Mouse (Mus musculus): ENCODE measurements around the gene Lefty2. TPM values are rescaled to one million over a fixed set of nuclear protein-coding genes. Genes with fewer than 3 reads are reported as not detected.

Lefty2 gene
- polyA plus RNA-seq, 1 experiment = not detected

GRCm38 (mm10) chr1:180903666-180904038 is 10.7 kb downstream of the Lefty2 start:
- peaks cover 25% of the 10 kb centered on the region for H3K79me3 ChIP-seq (ENCODE audit: low read depth)
- peaks cover 32% of the 10 kb centered on the region for H3K79me2 ChIP-seq (ENCODE audit: control insufficient read depth, insufficient read depth)
- H3ac ChIP-seq (ENCODE audit: control insufficient read depth, insufficient read length, low read depth) = no peak overlapping the region
- H3K27me3 ChIP-seq (ENCODE audit: control insufficient read depth, insufficient read depth, insufficient read length) = no peaks in the 10 kb centered on the region
- TF ChIP-seq CTCF (IDR thresholded peaks at IDR 0.05; ENCODE audit: control insufficient read depth, insufficient read depth, insufficient read length) (no peak), FOSL1 (IDR thresholded peaks at IDR 0.05; ENCODE audit: insufficient read depth, low read length, poor library complexity, severe bottlenecking) (no peak), USF1 (IDR thresholded peaks at IDR 0.05; ENCODE audit: low read depth) (no peak), MAX (IDR thresholded peaks at IDR 0.05) (no peak), MYOG (IDR thresholded peaks at IDR 0.05; ENCODE audit: control insufficient read depth, extremely low read depth, insufficient read length) (no peak), CEBPB (IDR thresholded peaks at IDR 0.05; ENCODE audit: low read depth) (no peak), MYOD1 (IDR thresholded peaks at IDR 0.05; ENCODE audit: control insufficient read depth, insufficient read length, low read depth) (no peak)
- H3K36me3 ChIP-seq (ENCODE audit: control insufficient read depth, insufficient read depth) = peaks cover 21% of the 10 kb centered on the region
- no peak overlapping the region for H3K4me3 ChIP-seq (ENCODE audit: insufficient read depth, poor library complexity, severe bottlenecking)

- H3K4me3 ChIP-seq (ENCODE audit: insufficient read depth, poor library complexity, severe bottlenecking) = peak within 1 kb of the TSS; percentile 79
These were observed 11.3 kb downstream of the Lefty2 start, which contains the start of gene Pycr2 for GRCm38 (mm10) chr1:180904039-180904814. Pycr2 (plus strand) TSS chr1:180904293.

GRCm38 (mm10) chr1:180904815-180905080 is 11.8 kb downstream of the Lefty2 start:
- no peaks in the 10 kb centered on the region for H3K27me3 ChIP-seq (ENCODE audit: control insufficient read depth, insufficient read depth, insufficient read length)
- peaks cover 32% of the 10 kb centered on the region for H3K79me2 ChIP-seq (ENCODE audit: control insufficient read depth, insufficient read depth)
- H3K36me3 ChIP-seq (ENCODE audit: control insufficient read depth, insufficient read depth) = peaks cover 26% of the 10 kb centered on the region
- TF ChIP-seq FOSL1 (IDR thresholded peaks at IDR 0.05; ENCODE audit: insufficient read depth, low read length, poor library complexity, severe bottlenecking) (no peak), MYOD1 (IDR thresholded peaks at IDR 0.05; ENCODE audit: control insufficient read depth, insufficient read length, low read depth) (no peak), MAX (IDR thresholded peaks at IDR 0.05) (no peak), CTCF (IDR thresholded peaks at IDR 0.05; ENCODE audit: control insufficient read depth, insufficient read depth, insufficient read length) (no peak), USF1 (IDR thresholded peaks at IDR 0.05; ENCODE audit: low read depth) (no peak), CEBPB (IDR thresholded peaks at IDR 0.05; ENCODE audit: low read depth) (no peak), MYOG (IDR thresholded peaks at IDR 0.05; ENCODE audit: control insufficient read depth, extremely low read depth, insufficient read length) (no peak)
- H3ac ChIP-seq (ENCODE audit: control insufficient read depth, insufficient read length, low read depth) = peak overlapping the region; percentile 71
- peaks cover 25% of the 10 kb centered on the region for H3K79me3 ChIP-seq (ENCODE audit: low read depth)
- H3K4me3 ChIP-seq (ENCODE audit: insufficient read depth, poor library complexity, severe bottlenecking) = peak overlapping the region; percentile 79

More at GRCm38 (mm10) chr1:180904039-180904814, 11.3 kb downstream of the Lefty2 start, which contains the start of gene Pycr2:
- no peaks in the 10 kb centered on the region for H3K27me3 ChIP-seq (ENCODE audit: control insufficient read depth, insufficient read depth, insufficient read length)
- H3K36me3 ChIP-seq (ENCODE audit: control insufficient read depth, insufficient read depth) = peaks cover 26% of the 10 kb centered on the region
- H3ac ChIP-seq (ENCODE audit: control insufficient read depth, insufficient read length, low read depth) = peak within 1 kb of the TSS; percentile 71
- peaks cover 32% of the 10 kb centered on the region for H3K79me2 ChIP-seq (ENCODE audit: control insufficient read depth, insufficient read depth)
- H3K79me3 ChIP-seq (ENCODE audit: low read depth) = peaks cover 25% of the 10 kb centered on the region
- no peak for TF ChIP-seq MYOD1 (IDR thresholded peaks at IDR 0.05; ENCODE audit: control insufficient read depth, insufficient read length, low read depth)
- peak; percentile 99 for TF ChIP-seq USF1 (IDR thresholded peaks at IDR 0.05; ENCODE audit: low read depth)
- peak; percentile 39 for TF ChIP-seq MAX (IDR thresholded peaks at IDR 0.05)

- Histone ChIP-seq H3K79me2 (ENCODE audit: control insufficient read depth, insufficient read depth) (peaks cover 32% of the 10 kb centered on the region), H3K79me3 (ENCODE audit: low read depth) (peaks cover 25% of the 10 kb centered on the region), H3ac (ENCODE audit: control insufficient read depth, insufficient read length, low read depth) (peak overlapping the region; percentile 21), H3K27me3 (ENCODE audit: control insufficient read depth, insufficient read depth, insufficient read length) (no peaks in the 10 kb centered on the region), H3K36me3 (ENCODE audit: control insufficient read depth, insufficient read depth) (peaks cover 26% of the 10 kb centered on the region), H3K4me3 (ENCODE audit: insufficient read depth, poor library complexity, severe bottlenecking) (peak overlapping the region; percentile 79)
- TF ChIP-seq USF1 (IDR thresholded peaks at IDR 0.05; ENCODE audit: low read depth) (no peak), CTCF (IDR thresholded peaks at IDR 0.05; ENCODE audit: control insufficient read depth, insufficient read depth, insufficient read length) (no peak), CEBPB (IDR thresholded peaks at IDR 0.05; ENCODE audit: low read depth) (no peak), FOSL1 (IDR thresholded peaks at IDR 0.05; ENCODE audit: insufficient read depth, low read length, poor library complexity, severe bottlenecking) (no peak)
These were observed 12.4 kb downstream of the Lefty2 start for GRCm38 (mm10) chr1:180905307-180905706.

GRCm38 (mm10) chr1:180905876-180906275 is 13.0 kb downstream of the Lefty2 start:
- Histone ChIP-seq H3ac (ENCODE audit: control insufficient read depth, insufficient read length, low read depth) (no peak overlapping the region), H3K27me3 (ENCODE audit: control insufficient read depth, insufficient read depth, insufficient read length) (no peaks in the 10 kb centered on the region), H3K79me3 (ENCODE audit: low read depth) (peaks cover 25% of the 10 kb centered on the region), H3K36me3 (ENCODE audit: control insufficient read depth, insufficient read depth) (peaks cover 26% of the 10 kb centered on the region), H3K79me2 (ENCODE audit: control insufficient read depth, insufficient read depth) (peaks cover 32% of the 10 kb centered on the region), H3K4me3 (ENCODE audit: insufficient read depth, poor library complexity, severe bottlenecking) (no peak overlapping the region)
- TF ChIP-seq MYOD1 (IDR thresholded peaks at IDR 0.05; ENCODE audit: control insufficient read depth, insufficient read length, low read depth) = no peak
- TF ChIP-seq CEBPB (IDR thresholded peaks at IDR 0.05; ENCODE audit: low read depth) = no peak
- TF ChIP-seq MYOG (IDR thresholded peaks at IDR 0.05; ENCODE audit: control insufficient read depth, extremely low read depth, insufficient read length) = no peak
- TF ChIP-seq FOSL1 (IDR thresholded peaks at IDR 0.05; ENCODE audit: insufficient read depth, low read length, poor library complexity, severe bottlenecking) = no peak
- TF ChIP-seq CTCF (IDR thresholded peaks at IDR 0.05; ENCODE audit: control insufficient read depth, insufficient read depth, insufficient read length) = no peak
- TF ChIP-seq USF1 (IDR thresholded peaks at IDR 0.05; ENCODE audit: low read depth) = no peak
- TF ChIP-seq MAX (IDR thresholded peaks at IDR 0.05) = no peak

All from C2C12 (cell line).